Mouse (Mus musculus): ENCODE results near the gene Gipc1.

DNA sequence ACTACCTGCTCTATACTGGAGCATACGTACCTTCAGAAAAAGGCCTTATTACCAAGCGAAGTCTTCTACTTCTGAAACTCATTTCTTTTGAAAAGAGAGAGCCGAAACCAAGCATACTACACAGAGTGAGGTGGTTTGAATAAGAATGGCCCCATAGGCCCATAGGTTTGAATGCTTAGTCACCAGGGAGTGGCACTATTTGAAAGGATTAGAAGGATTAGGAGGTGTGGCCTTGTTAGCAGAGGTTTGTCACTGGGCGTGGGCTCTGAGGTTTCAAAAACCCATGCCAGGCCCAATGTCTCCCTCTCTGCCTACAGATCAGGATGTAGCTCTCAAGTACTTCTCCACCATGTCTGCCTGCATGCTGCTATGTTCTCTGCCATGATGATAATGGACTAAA, 4.4 kb upstream of the Gipc1 start:
- TF ChIP-seq CTCF (IDR thresholded peaks at IDR 0.05; ENCODE audit: insufficient read depth, low read depth, low read length) (no peak), POLR2A (IDR thresholded peaks at IDR 0.05; ENCODE audit: insufficient read depth, low read depth, low read length) (no peak)

Measured in olfactory bulb, adult 2 months (tissue).